In the genomic region with DNA sequence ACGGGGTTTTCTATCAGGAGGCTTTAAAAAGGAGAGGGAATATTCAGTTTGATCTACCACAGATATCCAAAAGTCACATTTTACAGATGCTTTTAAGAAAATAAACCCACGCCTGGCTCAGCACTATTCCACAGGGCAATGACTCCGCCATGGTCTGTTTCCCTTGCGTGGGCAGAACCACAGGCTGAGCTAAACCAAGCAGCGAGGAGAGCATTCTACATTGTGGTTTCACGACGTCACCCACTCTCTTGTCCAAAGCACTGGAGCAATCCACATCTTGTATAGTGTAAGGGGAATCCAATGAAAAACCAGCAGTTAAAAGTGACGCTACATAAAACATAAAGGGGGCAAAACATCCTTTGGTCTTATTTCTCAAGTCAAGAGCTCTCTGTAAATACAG, we compare ENCODE assay signal across 30 mouse cellular contexts. TPM values are rescaled to one million over a fixed set of nuclear protein-coding genes. Genes with fewer than 3 reads are reported as not detected.
DNase-seq lines count a peak whose midpoint lies in the region; ATAC-seq lines count a peak whose summit lies in the region.
"Had no signal": no experiment of that assay in that cellular context is flagged by ENCODE, and none has a peak within 500 bp of the region (broad histone marks: within the 10 kb centered on the region; RNA-seq: fewer than 3 reads in every experiment).

No protein-coding gene starts in this region.

- H3K4me2 ChIP-seq in kidney, embryonic 15.5 days = no peak overlapping the region
- H3K4me2 ChIP-seq: embryonic facial prominence, embryonic 12.5 days; forebrain, embryonic 12.5 days; heart, embryonic 15.5 days; hindbrain, embryonic 12.5 days; limb, embryonic 12.5 days; liver, embryonic 15.5 days; lung, embryonic 14.5 days; midbrain, embryonic 11.5 days; neural tube, embryonic 13.5 days had no signal

- no peak for DNase-seq in kidney, postnatal 36 days
- peak; percentile 47 for DNase-seq in CD4-positive helper T cell, adult 2 months (ENCODE audit: low read depth, low spot score)
- peak; percentile 10 for DNase-seq in NIH3T3 (ENCODE audit: low read depth)
- DNase-seq in testis, postnatal 14 days (ENCODE audit: low spot score) = no peak
- no peak for DNase-seq in ovary, adult 18-20 months (ENCODE audit: low spot score)
- DNase-seq in lung, postnatal 4 days = no peak
- DNase-seq: adrenal gland, postnatal 25 days; B cell, adult 2 months; cerebellum, adult 8-10 months; cerebellum, postnatal 25 days; gastrocnemius, postnatal 25 days; heart, adult 11 months; kidney, postnatal 14 days; lung, embryonic 14.5 days; lung, postnatal 14 days; thymus, postnatal 4 days had no signal

- H3K27me3 ChIP-seq in kidney, embryonic 15.5 days = no peaks in the 10 kb centered on the region
- H3K27me3 ChIP-seq: embryonic facial prominence, embryonic 12.5 days; forebrain, embryonic 12.5 days; heart, embryonic 15.5 days; hindbrain, embryonic 12.5 days; limb, embryonic 12.5 days; liver, embryonic 15.5 days; neural tube, embryonic 13.5 days had no signal

- H3K4me1 ChIP-seq in kidney, embryonic 15.5 days = no peaks in the 10 kb centered on the region
- H3K4me1 ChIP-seq: embryonic facial prominence, embryonic 12.5 days; forebrain, embryonic 12.5 days; heart, embryonic 10.5 days; heart, embryonic 15.5 days; hindbrain, embryonic 12.5 days; limb, embryonic 12.5 days; liver, embryonic 15.5 days; neural tube, embryonic 13.5 days had no signal

- H3K9ac ChIP-seq in kidney, embryonic 15.5 days = no peak overlapping the region
- H3K9ac ChIP-seq: embryonic facial prominence, embryonic 12.5 days; forebrain, embryonic 12.5 days; heart, embryonic 15.5 days; hindbrain, embryonic 12.5 days; limb, embryonic 12.5 days; liver, embryonic 15.5 days; lung, embryonic 14.5 days; neural tube, embryonic 13.5 days had no signal

- no peak overlapping the region; the same call in 1 of the 2 replicates for H3K27ac ChIP-seq in kidney, embryonic 15.5 days
- H3K27ac ChIP-seq: embryonic facial prominence, embryonic 12.5 days; forebrain, embryonic 12.5 days; heart, embryonic 10.5 days; heart, embryonic 15.5 days; hindbrain, embryonic 12.5 days; hindbrain, postnatal 0 days; limb, embryonic 12.5 days; liver, embryonic 15.5 days; neural tube, embryonic 13.5 days had no signal

- H3K4me3 ChIP-seq in kidney, embryonic 15.5 days (replicated peaks) = no peak overlapping the region
- H3K4me3 ChIP-seq: embryonic facial prominence, embryonic 12.5 days; forebrain, embryonic 12.5 days; heart, embryonic 10.5 days; heart, embryonic 15.5 days; hindbrain, embryonic 12.5 days; limb, embryonic 12.5 days; liver, embryonic 15.5 days; neural tube, embryonic 13.5 days had no signal

- ATAC-seq in kidney, embryonic 15.5 days (replicated peaks; ENCODE audit: low FRiP score) = peak; percentile 69
- peak; percentile 47 for ATAC-seq in inflammation-experienced regulatory T-cells, adult 6 months
- ATAC-seq: hindbrain, postnatal 0 days; intestine, embryonic 16.5 days had no signal

- H3K36me3 ChIP-seq in kidney, embryonic 15.5 days = peaks cover 32% of the 10 kb centered on the region

- 63% methylated on average over 8 of the region's 8 CpGs for WGBS in kidney, embryonic 15.5 days

- H3K9me3 ChIP-seq in kidney, embryonic 15.5 days (replicated peaks) = no peaks in the 10 kb centered on the region
- H3K9me3 ChIP-seq: embryonic facial prominence, embryonic 12.5 days; forebrain, embryonic 12.5 days; G1E; heart, embryonic 10.5 days; heart, embryonic 15.5 days; hindbrain, embryonic 12.5 days; limb, embryonic 12.5 days; liver, embryonic 15.5 days; neural tube, embryonic 13.5 days had no signal

RNA-seq across cellular contexts. Expression of gene Ap1s3, which starts 31.7 kb away (rescaled TPM):
- 1.1 and 1.3 TPM in 2 replicates for polyA plus RNA-seq in kidney, embryonic 15.5 days (2015; fragmentation: Nextera tagmentation; extraction: Ambion mirVana)
- polyA plus RNA-seq in inflammation-experienced regulatory T-cells, adult 6 months (2017; shearing (Covaris generic)) = 1 to 10 TPM; 1.8 to 3.5 (median 3.0) TPM
- polyA plus RNA-seq: neural tube, embryonic 13.5 days had no signal

Comparison
In these comparisons a context has a peak if more than half of its experiments do, and no peak if none do; other contexts are left out.
1. DNase-seq: peak in CD4-positive helper T cell, adult 2 months (single experiment) and NIH3T3 (single experiment); none in kidney, postnatal 36 days (0 of 2), testis, postnatal 14 days (single experiment), ovary, adult 18-20 months (single experiment) and lung, postnatal 4 days (0 of 2).